Comparison of ENCODE assay signal across 8 mouse cellular contexts in genomic region chr11:50887390-50888128, GRCm38 (mm10). TPM values are rescaled to one million over a fixed set of nuclear protein-coding genes. Genes with fewer than 3 reads are reported as not detected.
DNase-seq lines count a peak whose midpoint lies in the region; ATAC-seq lines count a peak whose summit lies in the region.

Zfp454 (minus strand) TSS chr11:50887651.

- H3K4me1 ChIP-seq in hindbrain, embryonic 14.5 days (replicated peaks; ENCODE audit: control insufficient read depth, insufficient read depth, low read length), result peaks cover 8% of the 10 kb centered on the region
- H3K4me1 ChIP-seq in lung, embryonic 15.5 days, result peaks cover 9% of the 10 kb centered on the region; the same call in 1 of the 2 replicates

- 0 out of 2 replicates have a peak, but pooled peaks cover 3% of the 10 kb centered on the region for H3K9me3 ChIP-seq in hindbrain, embryonic 14.5 days (ENCODE audit: control insufficient read depth, low read length)
- H3K9me3 ChIP-seq in lung, embryonic 15.5 days, result no peaks in the 10 kb centered on the region

- H3K36me3 ChIP-seq in hindbrain, embryonic 14.5 days (replicated peaks; ENCODE audit: control insufficient read depth, insufficient read depth), result peaks cover 25% of the 10 kb centered on the region
- H3K36me3 ChIP-seq in lung, embryonic 15.5 days, result peaks cover 11% of the 10 kb centered on the region; the same call in 1 of the 2 replicates

- peak within 1 kb of the TSS; percentile 79 for H3K4me2 ChIP-seq in hindbrain, embryonic 14.5 days (replicated peaks)
- peak within 1 kb of the TSS; percentile 79 for H3K4me2 ChIP-seq in lung, embryonic 15.5 days

- peak within 1 kb of the TSS; percentile 43 for H3K4me3 ChIP-seq in hindbrain, embryonic 14.5 days (replicated peaks; ENCODE audit: low read length)
- H3K4me3 ChIP-seq in lung, embryonic 15.5 days, result peak within 1 kb of the TSS; percentile 46

- ATAC-seq in common myeloid progenitor, adult 5-6 weeks (replicated peaks; ENCODE audit: low read depth, poor library complexity, severe bottlenecking), result 0 out of 2 replicates have a peak, but pooled peaks have one; percentile 25
- peak; percentile 96 for ATAC-seq in hindbrain, embryonic 14.5 days (ENCODE audit: low FRiP score)
- peak; percentile 91 for ATAC-seq in lung, embryonic 15.5 days (ENCODE audit: borderline replicate concordance, extremely low read depth, low FRiP score, low TSS enrichment)

- H3K27me3 ChIP-seq in hindbrain, embryonic 14.5 days (ENCODE audit: control insufficient read depth, insufficient read depth, low read length), result no peaks in the 10 kb centered on the region
- H3K27me3 ChIP-seq in lung, embryonic 15.5 days, result no peaks in the 10 kb centered on the region

- 6% methylated on average over 26 of the region's 26 CpGs for WGBS in hindbrain, embryonic 14.5 days
- WGBS in lung, embryonic 15.5 days, result 5% methylated on average over 26 of the region's 26 CpGs

- peak within 1 kb of the TSS; percentile 69 for H3K9ac ChIP-seq in hindbrain, embryonic 14.5 days
- H3K9ac ChIP-seq in lung, embryonic 15.5 days, result peak within 1 kb of the TSS; percentile 58

- peak within 1 kb of the TSS; percentile 76 for H3K27ac ChIP-seq in hindbrain, embryonic 14.5 days
- peak within 1 kb of the TSS; percentile 75 for H3K27ac ChIP-seq in lung, embryonic 15.5 days

- DNase-seq in adipocyte (ENCODE audit: low spot score), result peak; percentile 78
- DNase-seq in gastrocnemius, adult 18-20 months (ENCODE audit: low spot score), result peak; percentile 88
- DNase-seq in hindbrain, embryonic 14.5 days (ENCODE audit: low spot score), result peak; percentile 97
- DNase-seq in layer of hippocampus, postnatal 14 days (ENCODE audit: low spot score in 2 of 2), result peak; percentile 88 to 97
- peak; percentile 97 for DNase-seq in retina, postnatal 1 day
- peak; percentile 68 to 85 for DNase-seq in urinary bladder, postnatal 36 days (ENCODE audit: low spot score in 2 of 2)

RNA-seq across cellular contexts. Expression of gene Zfp454, which starts in this region (rescaled TPM):
- not detected in 2 replicates for total RNA-seq in common myeloid progenitor, adult 5-6 weeks (2017)
- 1 to 10 TPM; 2.1 to 2.2 TPM for total RNA-seq in gastrocnemius, adult 18-20 months (2021)
- polyA plus RNA-seq in hindbrain, embryonic 14.5 days (2014; fragmentation: Nextera tagmentation; extraction: Ambion mirVana), result 9.9 and 14.4 TPM in 2 replicates
- total RNA-seq in layer of hippocampus, postnatal 14 days (2021), result 1 to 10 TPM; 6.1 to 6.5 TPM
- polyA plus RNA-seq in lung, embryonic 15.5 days (2015; fragmentation: Nextera tagmentation; extraction: Ambion mirVana), result 8.1 and 9.2 TPM in 2 replicates

Comparison
In these comparisons a context has a peak if more than half of its experiments do, and no peak if none do; other contexts are left out.
1. Peak in every context shown above with its lines: DNase-seq, ATAC-seq, H3K4me3 ChIP-seq and H3K27ac ChIP-seq.
2. Peak in ATAC-seq in common myeloid progenitor, adult 5-6 weeks; RNA of the gene not detected or under 1 TPM.
3. ATAC-seq: peak in every context shown above with its lines; median percentile 96 in hindbrain, embryonic 14.5 days; 91 in lung, embryonic 15.5 days; 25 in common myeloid progenitor, adult 5-6 weeks.